Mouse (Mus musculus) bone marrow, adult 2 months (tissue): ENCODE measurements around the gene Gm43191. TPM values are rescaled to one million over a fixed set of nuclear protein-coding genes. Genes with fewer than 3 reads are reported as not detected.

Experiments used
- H3K27ac ChIP-seq: fragments of 200-500 bp; 2 replicates; pipeline ENCODE4 v1.5.1; 2012; ENCODE audit warnings: low read depth, mild to moderate bottlenecking, control low read depth, inconsistent platforms, low read length; ENCODE audit not compliant: control insufficient read depth, poor library complexity, insufficient read depth
- H3K4me1 ChIP-seq: fragments of 200-500 bp; 2 replicates; pipeline ENCODE4 v1.6.1; 2011; ENCODE audit warnings: low read length; ENCODE audit not compliant: control insufficient read depth, insufficient read depth
- H3K4me3 ChIP-seq: fragments of 200-500 bp; replicated peaks from 2 replicates; pipeline ENCODE3; 2011; ENCODE audit warnings: mild to moderate bottlenecking, low read depth, low read length, control low read depth; ENCODE audit not compliant: control insufficient read depth
- CTCF ChIP-seq: fragments of 200-500 bp; IDR thresholded peaks from 2 replicates; pipeline ENCODE4 v1.5.1; 2011; ENCODE audit warnings: low read length, control low read depth; ENCODE audit not compliant: control insufficient read depth, insufficient read depth
- POLR2A ChIP-seq: fragments of 200-500 bp; IDR thresholded peaks from 2 replicates; pipeline ENCODE4 v1.6.1; 2011; ENCODE audit warnings: low read depth, mild to moderate bottlenecking, control low read depth, low read length, borderline replicate concordance; ENCODE audit not compliant: control insufficient read depth
- WGBS: fragments of 180-500 bp; shearing (Covaris S2); methylation state at CpG from one replicate; pipeline ENCODE4 v1.1.7; 2018; 5-methylcytosine and 5-hydroxymethylcytosine counted together
- polyA plus RNA-seq: library from polyadenylated mRNA; stranded (reverse); fragments of >200 nt; gene quantifications from 2 replicates; pipeline ENCODE4 v1.2.4, GENCODE M21; 2011; ENCODE audit warnings: low replicate concordance; ENCODE audit not compliant: missing spikeins, insufficient read depth, insufficient read length

Gm43191 gene
- polyA plus RNA-seq, 1 experiment, result not detected

DNA sequence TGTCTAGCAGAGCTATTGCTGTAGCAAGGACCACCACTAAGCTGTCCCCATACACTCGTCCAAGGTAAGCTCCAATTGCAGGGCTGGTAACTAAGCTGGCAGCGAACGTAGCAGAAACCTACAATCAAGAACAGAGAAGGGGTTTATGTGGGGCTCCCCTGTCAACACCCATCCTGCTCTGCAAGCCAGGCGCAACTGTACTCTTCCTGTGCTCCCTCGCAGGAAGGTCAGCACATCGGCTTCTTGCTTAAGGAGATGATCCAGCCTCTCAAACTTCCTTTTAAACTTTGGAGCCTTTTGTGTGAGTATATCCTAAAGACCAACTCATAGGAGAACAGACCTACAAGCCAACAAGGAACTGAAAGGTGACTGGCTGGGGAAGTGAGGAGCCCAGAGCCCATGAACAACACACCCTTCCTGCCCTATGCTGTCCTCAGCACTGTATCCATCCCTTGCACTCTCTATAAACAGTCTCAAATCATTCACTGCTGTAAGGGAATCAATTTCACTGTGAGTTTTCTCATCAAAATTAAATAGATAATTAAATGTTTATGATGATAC, 39.2 kb downstream of the Gm43191 start:
- no peak for TF ChIP-seq CTCF
- TF ChIP-seq POLR2A, result no peak
- no peak overlapping the region for H3K27ac ChIP-seq
- H3K4me3 ChIP-seq, result no peak overlapping the region
- H3K4me1 ChIP-seq, result peaks cover 1% of the 10 kb centered on the region; the same call in 1 of the 2 replicates
- WGBS, result 69% methylated on average over 6 of the region's 6 CpGs

DNA sequence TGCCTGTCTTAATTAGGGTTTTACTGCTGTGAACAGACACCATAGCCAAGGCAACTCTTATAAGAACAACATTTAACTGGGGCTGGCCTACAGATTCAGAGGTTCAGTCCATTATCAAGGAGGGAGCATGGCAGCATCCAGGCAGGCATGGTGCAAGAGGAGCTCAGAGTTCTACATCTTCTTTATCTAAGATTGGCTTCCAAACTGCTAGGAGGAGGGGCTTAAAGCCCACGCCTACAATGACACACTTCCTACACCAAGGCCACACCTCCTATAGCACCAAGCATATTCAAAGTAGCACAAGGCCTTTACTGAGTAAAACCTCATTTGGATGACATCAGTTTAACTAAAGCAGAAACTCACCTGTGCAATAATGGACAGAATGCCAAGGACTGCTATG, 41.0 kb downstream of the Gm43191 start:
- 68% methylated on average over 1 of the region's 1 CpGs for WGBS
- peaks cover 1% of the 10 kb centered on the region for H3K4me1 ChIP-seq
- H3K4me3 ChIP-seq, result no peak overlapping the region
- H3K27ac ChIP-seq, result no peak overlapping the region
- TF ChIP-seq POLR2A (no peak), CTCF (no peak)

- Histone ChIP-seq H3K4me1 (peaks cover 1% of the 10 kb centered on the region), H3K4me3 (no peak overlapping the region), H3K27ac (no peak overlapping the region)
- TF ChIP-seq CTCF (no peak), POLR2A (no peak)
- 89% methylated on average over 7 of the region's 7 CpGs for WGBS
Observed at GRCm38 (mm10) chr3:116638572-116638971, 42.5 kb downstream of the Gm43191 start.

- Histone ChIP-seq H3K4me1 (peaks cover 1% of the 10 kb centered on the region), H3K4me3 (no peak overlapping the region), H3K27ac (no peak overlapping the region)
- no peak for TF ChIP-seq POLR2A
- no peak for TF ChIP-seq CTCF
- WGBS, result 76% methylated on average over 9 of the region's 9 CpGs
Observed at GRCm38 (mm10) chr3:116637693-116638476, 43.2 kb downstream of the Gm43191 start.

- no peak overlapping the region for H3K4me3 ChIP-seq
- 75% methylated on average over 5 of the region's 5 CpGs for WGBS
- TF ChIP-seq CTCF (no peak), POLR2A (no peak)
- no peak overlapping the region for H3K27ac ChIP-seq
- H3K4me1 ChIP-seq, result peaks cover 1% of the 10 kb centered on the region
Observed at GRCm38 (mm10) chr3:116635799-116636198, 45.3 kb downstream of the Gm43191 start.

- peak overlapping the region; percentile 70; the same call in 1 of the 2 replicates for H3K27ac ChIP-seq
- peak overlapping the region; percentile 2 for H3K4me3 ChIP-seq
- TF ChIP-seq POLR2A, result no peak
- TF ChIP-seq CTCF, result no peak
- peaks cover 1% of the 10 kb centered on the region for H3K4me1 ChIP-seq
- 70% methylated on average over 8 of the region's 8 CpGs for WGBS
Observed at GRCm38 (mm10) chr3:116634853-116635252, 46.2 kb downstream of the Gm43191 start.

DNA sequence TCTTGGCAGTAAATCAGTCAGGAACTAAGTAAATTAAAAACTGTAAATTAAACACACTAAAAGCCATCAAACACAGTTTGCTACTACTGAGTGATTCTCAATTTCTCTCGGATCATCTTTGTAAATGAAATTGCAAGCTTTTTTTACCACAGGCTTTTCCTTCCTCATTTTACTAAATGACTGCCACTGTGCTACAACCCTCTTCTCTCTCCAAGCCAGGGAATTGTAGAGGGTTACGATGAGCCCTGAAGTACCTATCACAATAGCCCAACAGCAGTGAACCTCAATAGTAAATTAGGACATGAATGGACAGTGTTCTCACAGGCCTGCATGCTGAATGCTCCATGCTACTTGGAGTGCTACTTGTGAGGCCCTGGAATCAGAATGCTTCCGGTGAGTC, 47.0 kb downstream of the Gm43191 start:
- TF ChIP-seq CTCF (no peak), POLR2A (no peak)
- Histone ChIP-seq H3K4me1 (no peaks in the 10 kb centered on the region; the same call in none of the 2 replicates), H3K4me3 (peak overlapping the region; percentile 5), H3K27ac (peak overlapping the region; percentile 70; the same call in 1 of the 2 replicates)
- WGBS, result 41% methylated on average over 3 of the region's 3 CpGs

GRCm38 (mm10) chr3:116632971-116633370, 48.1 kb downstream of the Gm43191 start:
- H3K27ac ChIP-seq, result no peak overlapping the region
- TF ChIP-seq POLR2A (no peak), CTCF (no peak)
- no peak overlapping the region for H3K4me3 ChIP-seq
- H3K4me1 ChIP-seq, result no peaks in the 10 kb centered on the region; the same call in none of the 2 replicates
- 46% methylated on average over 3 of the region's 3 CpGs for WGBS
